Mouse (Mus musculus): ENCODE results near the gene Gm4177.
"Not testable (repeated sequence)": the region's sequence is repeated elsewhere in the genome, so short reads cannot be mapped to it uniquely, and the experiment has no call there.

The Gm4177 gene

DNA sequence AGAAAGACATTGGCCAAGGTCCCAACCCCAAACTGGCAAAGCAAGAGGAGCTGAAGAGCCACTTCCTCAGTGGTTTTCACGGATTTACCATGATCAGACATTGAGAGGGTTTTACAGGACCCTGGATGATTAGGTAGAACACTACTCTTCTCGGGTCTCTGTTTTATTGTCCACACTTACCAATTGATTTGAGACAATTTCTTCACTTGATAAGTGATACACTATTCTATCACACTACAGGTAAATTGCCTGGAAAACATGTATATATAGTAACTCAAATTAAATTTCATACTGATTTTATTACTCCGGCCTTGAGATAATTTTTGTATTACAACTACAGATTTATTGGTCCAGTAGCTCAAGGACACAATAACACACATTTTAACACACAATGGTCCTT, at the start of gene Gm4177:
Gene Gm4177 (minus strand): TSS at position 101 of the 400 bp plus-strand sequence.
- not testable (repeated sequence) for DNase-seq (ENCODE audit: low spot score in 2 of 2)

DNA sequence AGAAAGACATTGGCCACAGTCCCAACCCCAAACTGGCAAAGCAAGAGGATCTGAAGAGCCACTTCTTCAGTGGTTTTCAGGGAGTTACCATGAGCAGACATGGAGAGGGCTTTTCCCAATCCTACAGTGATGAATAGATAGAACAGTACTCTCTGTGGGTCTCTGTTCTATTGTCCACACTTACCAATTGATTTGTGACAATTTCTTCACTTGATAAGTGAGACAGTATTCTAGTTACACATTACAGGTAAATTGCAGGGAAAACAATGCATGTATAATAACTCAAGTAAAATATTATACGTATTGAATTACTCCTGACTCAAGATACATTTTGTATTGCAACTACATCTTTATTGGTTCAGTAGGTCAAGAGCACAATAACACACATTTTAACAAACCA, 47.6 kb upstream of the Gm4177 start, which contains the start of gene Gm5725:
Gene Gm5725 (minus strand): TSS at position 101 of the 400 bp plus-strand sequence.
- not testable (repeated sequence) for DNase-seq (ENCODE audit: low spot score in 2 of 2)

DNA sequence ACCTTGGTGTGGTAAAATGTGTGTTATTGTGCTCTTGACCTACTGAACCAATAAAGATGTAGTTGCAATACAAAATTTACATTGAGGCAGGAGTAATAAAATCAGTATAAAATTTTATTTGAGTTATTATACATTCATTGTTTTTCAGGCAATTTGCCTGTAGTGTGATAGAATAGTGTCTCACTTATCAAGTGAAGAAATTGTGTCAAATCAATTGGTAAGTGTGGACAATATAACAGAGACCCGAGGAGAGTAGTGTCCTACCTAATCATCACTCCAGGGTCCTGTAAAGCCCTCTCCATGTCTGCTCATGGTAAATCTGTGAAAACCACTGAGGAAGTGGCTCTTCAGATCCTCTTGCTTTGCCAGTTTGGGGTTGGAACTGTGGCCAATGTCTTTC, 35.5 kb upstream of the Gm4177 start, which contains the start of gene Vmn1r135:
Gene Vmn1r135 (plus strand): TSS at position 301 of the 400 bp plus-strand sequence.
- DNase-seq (ENCODE audit: low spot score in 2 of 2): not testable (repeated sequence)

DNA sequence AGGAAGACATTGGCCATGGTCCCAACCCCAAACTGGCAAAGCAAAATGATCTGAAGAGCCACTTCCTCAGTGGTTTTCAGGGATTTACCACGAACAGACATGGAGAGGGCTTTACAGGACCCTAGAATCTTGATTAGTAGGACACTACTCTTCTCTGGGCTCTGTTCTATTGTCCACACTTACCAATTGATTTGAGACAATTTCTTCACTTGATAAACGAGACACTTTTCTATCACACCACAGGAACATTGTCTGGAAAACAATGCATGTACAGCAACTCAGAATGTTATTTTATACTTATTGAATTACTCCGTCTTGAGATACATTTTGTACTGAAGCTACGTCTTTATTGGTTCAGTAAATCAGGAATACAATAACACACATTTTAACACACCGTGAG, 35.2 kb downstream of the Gm4177 start, which contains the start of gene Gm4175:
Gene Gm4175 (minus strand): TSS at position 101 of the 400 bp plus-strand sequence.
- DNase-seq (ENCODE audit: low spot score in 2 of 2): not testable (repeated sequence)
